Mouse (Mus musculus) lung, adult 2 months (tissue): Measurements from ENCODE around the gene Pex11b. TPM values are rescaled to one million over a fixed set of nuclear protein-coding genes. Genes with fewer than 3 reads are reported as not detected.

ENCODE experiments used
- DNase-seq: peaks from one replicate; pipeline ENCODE4 v3.0.0; 2022
- H3K4me1 ChIP-seq: fragments of 200-500 bp; 2 replicates; pipeline ENCODE4 v1.6.1; 2011; ENCODE audit warnings: low read length; ENCODE audit not compliant: control insufficient read depth, insufficient read depth
- H3K4me3 ChIP-seq: fragments of 200-500 bp; replicated peaks from 2 replicates; pipeline ENCODE3; 2011; ENCODE audit warnings: low read depth, mild to moderate bottlenecking, control low read depth, low read length; ENCODE audit errors: extremely low read depth
- CTCF ChIP-seq: fragments of 200-500 bp; IDR thresholded peaks from 2 replicates; pipeline ENCODE4 v1.5.1; 2011; ENCODE audit warnings: mild to moderate bottlenecking, low read length, control low read depth; ENCODE audit not compliant: insufficient read depth
- POLR2A ChIP-seq: fragments of 200-500 bp; IDR thresholded peaks from 2 replicates; pipeline ENCODE4 v1.6.1; 2011; ENCODE audit warnings: low read depth, mild to moderate bottlenecking, control low read depth, low read length, borderline replicate concordance; ENCODE audit errors: extremely low read depth
- WGBS: fragments of 180-500 bp; shearing (Covaris S2); methylation state at CpG from one replicate; pipeline ENCODE4 v1.1.7; 2018; 5-methylcytosine and 5-hydroxymethylcytosine counted together
- polyA plus RNA-seq: library from polyadenylated mRNA; depleted of rRNA; stranded (reverse); fragments of >200 nt; gene quantifications from 2 replicates; pipeline ENCODE4 v1.2.3, GENCODE M21; 2012; rRNA removed

The Pex11b gene
- polyA plus RNA-seq, 1 experiment, result 40.1 TPM

DNA sequence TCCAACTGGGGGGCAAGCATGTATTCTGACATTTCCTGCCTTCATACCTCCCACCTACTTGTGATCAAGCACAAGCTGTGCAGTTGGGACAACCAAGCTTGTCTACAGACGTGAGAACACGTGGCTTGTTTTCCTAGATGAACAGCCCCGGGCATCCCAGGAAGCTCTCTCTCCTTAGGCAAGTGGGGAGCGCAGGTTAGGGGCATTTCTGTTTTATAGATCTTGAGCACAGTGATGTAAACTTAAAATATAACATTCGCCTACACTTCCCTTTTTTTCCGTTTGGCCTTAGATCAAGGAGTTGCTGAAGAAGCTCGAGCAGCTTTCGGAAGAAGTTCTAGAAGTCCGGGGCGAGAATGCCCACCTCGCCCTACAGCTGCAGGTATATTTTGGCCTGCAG lies 53.7 kb downstream of the Pex11b start:
- no peak for TF ChIP-seq POLR2A
- TF ChIP-seq CTCF, result no peak
- DNase-seq, result no peak
- Histone ChIP-seq H3K4me1 (no peaks in the 10 kb centered on the region), H3K4me3 (no peak overlapping the region)
- WGBS, result 71% methylated on average over 11 of the region's 11 CpGs

DNA sequence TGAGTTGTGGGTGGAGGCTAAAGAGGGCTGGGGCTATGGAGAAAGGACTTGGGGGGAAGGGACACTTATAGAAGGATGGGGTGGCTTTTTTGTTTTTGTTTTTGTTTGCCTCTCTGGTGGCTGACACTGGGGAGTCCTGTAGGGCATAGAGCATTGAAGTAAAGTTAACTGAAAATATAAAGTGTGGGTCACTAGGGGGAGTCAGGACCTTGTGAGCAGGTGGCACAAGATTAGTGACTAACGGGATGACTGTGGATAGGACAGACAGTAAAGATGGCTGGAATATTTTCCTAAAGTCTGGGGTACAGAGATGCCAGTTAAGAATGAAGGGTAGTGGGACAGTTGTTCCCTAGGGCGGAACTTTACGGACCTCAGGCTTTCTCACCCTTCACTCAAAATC lies 55.1 kb downstream of the Pex11b start:
- Histone ChIP-seq H3K4me3 (no peak overlapping the region), H3K4me1 (no peaks in the 10 kb centered on the region)
- no peak for DNase-seq
- WGBS, result 52% methylated on average over 3 of the region's 3 CpGs
- TF ChIP-seq POLR2A, result no peak
- 0 out of 2 replicates have a peak, but pooled peaks have one; percentile 4 for TF ChIP-seq CTCF

DNA sequence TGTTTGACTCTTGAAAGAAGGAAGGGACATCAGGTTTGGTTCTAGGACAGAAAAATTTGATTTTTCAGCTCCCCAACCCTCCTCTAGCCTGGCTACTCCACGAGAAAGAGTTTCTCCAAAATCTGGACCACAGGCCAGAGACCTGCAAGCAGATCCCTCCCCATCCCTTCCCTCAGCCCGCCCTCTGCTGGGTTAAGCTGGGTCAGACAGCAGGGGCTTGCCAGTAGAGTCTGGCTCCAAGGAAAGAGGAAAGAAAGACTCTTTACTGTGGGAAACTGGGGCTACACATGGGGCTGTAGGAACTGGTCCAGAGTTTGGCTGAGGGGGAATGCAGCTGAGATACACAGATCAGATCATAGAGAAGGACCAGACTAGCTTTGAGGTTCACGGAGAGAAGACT lies 57.3 kb downstream of the Pex11b start:
- Histone ChIP-seq H3K4me3 (no peak overlapping the region), H3K4me1 (0 out of 2 replicates have a peak, but pooled peaks cover 4% of the 10 kb centered on the region)
- TF ChIP-seq POLR2A (no peak), CTCF (no peak)
- DNase-seq, result no peak
- 21% methylated on average over 3 of the region's 3 CpGs for WGBS

DNA sequence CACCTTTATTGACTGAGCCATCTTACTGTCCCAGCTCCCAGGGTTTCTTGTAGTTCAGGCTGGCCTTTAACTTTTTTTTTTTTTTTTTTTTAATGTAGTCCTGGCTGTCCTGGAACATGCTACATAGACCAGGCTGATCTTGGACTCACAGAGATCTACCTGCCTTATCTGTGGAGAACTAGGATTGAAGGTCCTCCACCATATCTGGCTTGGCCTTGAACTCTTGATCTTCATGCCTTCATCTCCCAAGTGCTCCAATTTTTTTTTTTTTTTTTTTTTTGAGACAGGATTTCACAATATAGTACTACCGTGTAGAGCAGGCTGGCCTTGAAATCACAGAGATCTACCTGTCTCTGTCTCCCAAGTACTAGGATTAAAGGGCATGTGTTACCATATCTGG lies 58.4 kb downstream of the Pex11b start:
- 0 out of 2 replicates have a peak, but pooled peaks cover 4% of the 10 kb centered on the region for H3K4me1 ChIP-seq
- no peak overlapping the region for H3K4me3 ChIP-seq
- DNase-seq, result no peak
- WGBS, result 55% methylated on average over 1 of the region's 1 CpGs
- TF ChIP-seq CTCF (no peak), POLR2A (no peak)

Other genes with a start within 250 kb of the Pex11b start
- gene BC107364, start 183.1 kb upstream of the Pex11b start, polyA plus RNA-seq, result not detected in 2 replicates
- 4.6 and 13.8 TPM in 2 replicates for gene Hfe2, start 110.2 kb upstream of the Pex11b start, polyA plus RNA-seq
- gene Txnip, start 77.4 kb upstream of the Pex11b start, polyA plus RNA-seq, result 687 and 806 TPM in 2 replicates
- not detected in 2 replicates for gene Gm16253, start 58.4 kb upstream of the Pex11b start, polyA plus RNA-seq
- 18.3 and 21.3 TPM in 2 replicates for gene Polr3gl, start 41.2 kb upstream of the Pex11b start, polyA plus RNA-seq
- gene Ankrd34a, start 38.7 kb upstream of the Pex11b start, polyA plus RNA-seq, result 0.27 and 0.44 TPM in 2 replicates
- 20.6 and 34.4 TPM in 2 replicates for gene Lix1l, start 34.2 kb upstream of the Pex11b start, polyA plus RNA-seq
- gene Rbm8a, start 5.4 kb upstream of the Pex11b start, polyA plus RNA-seq, result 5.0 and 12.2 TPM in 2 replicates
- 0.02 and 0.18 TPM in 2 replicates for gene Gm42957, start 98 bp downstream of the Pex11b start, polyA plus RNA-seq
- 1.7 and 2.3 TPM in 2 replicates for gene Itga10, start 10.2 kb downstream of the Pex11b start, polyA plus RNA-seq
- 1.4 and 3.6 TPM in 2 replicates for gene Ankrd35, start 34.8 kb downstream of the Pex11b start, polyA plus RNA-seq
- 39.3 and 44.1 TPM in 2 replicates for gene Pias3, start 61.0 kb downstream of the Pex11b start, polyA plus RNA-seq
- gene Nudt17, start 73.2 kb downstream of the Pex11b start, polyA plus RNA-seq, result 3.8 and 4.7 TPM in 2 replicates
- gene Polr3c, start 92.3 kb downstream of the Pex11b start, polyA plus RNA-seq, result 16.7 and 29.8 TPM in 2 replicates
- gene Rnf115, start 92.3 kb downstream of the Pex11b start, polyA plus RNA-seq, result 16.3 and 16.4 TPM in 2 replicates
- gene Pdzk1, start 193.9 kb downstream of the Pex11b start, polyA plus RNA-seq, result 0.06 and 0.14 TPM in 2 replicates
- 0.18 and 0.34 TPM in 2 replicates for gene Cd160, start 194.0 kb downstream of the Pex11b start, polyA plus RNA-seq